Mouse (Mus musculus) retina, embryonic 14.5 days (tissue): ENCODE measurements around the gene Ank3.

ENCODE experiments used
- DNase-seq: peaks from one replicate; pipeline ENCODE4 v3.0.0-alpha.2; 2015; ENCODE audit warnings: low spot score

Gene Ank3

GRCm38 (mm10) chr10:69930503-69930902, 531.9 kb downstream of the Ank3 start:
- DNase-seq: no peak

GRCm38 (mm10) chr10:69936443-69937067, 538.0 kb downstream of the Ank3 start:
- no peak for DNase-seq

- no peak for DNase-seq
These were observed 538.8 kb downstream of the Ank3 start for GRCm38 (mm10) chr10:69937291-69937921.

GRCm38 (mm10) chr10:69939144-69939543, 540.6 kb downstream of the Ank3 start:
- no peak for DNase-seq

GRCm38 (mm10) chr10:69939966-69940365, 541.4 kb downstream of the Ank3 start:
- DNase-seq: no peak

GRCm38 (mm10) chr10:69941001-69941400, 542.4 kb downstream of the Ank3 start:
- no peak for DNase-seq

- DNase-seq: no peak
These were observed 546.3 kb downstream of the Ank3 start for GRCm38 (mm10) chr10:69944845-69945244.

- no peak for DNase-seq
These were observed 547.3 kb downstream of the Ank3 start for GRCm38 (mm10) chr10:69945870-69946269.

GRCm38 (mm10) chr10:69946271-69946670, 547.7 kb downstream of the Ank3 start:
- no peak for DNase-seq

GRCm38 (mm10) chr10:69947093-69947492, 548.5 kb downstream of the Ank3 start:
- DNase-seq: no peak

GRCm38 (mm10) chr10:69950236-69950918, 551.8 kb downstream of the Ank3 start:
- DNase-seq: no peak

GRCm38 (mm10) chr10:69950919-69951236, 552.3 kb downstream of the Ank3 start:
- no peak for DNase-seq

GRCm38 (mm10) chr10:69951426-69951825, 552.9 kb downstream of the Ank3 start:
- DNase-seq: no peak

GRCm38 (mm10) chr10:69952316-69952715, 553.7 kb downstream of the Ank3 start:
- DNase-seq: no peak

- DNase-seq: no peak
These were observed 556.2 kb downstream of the Ank3 start for GRCm38 (mm10) chr10:69954657-69955267.

- no peak for DNase-seq
These were observed 563.7 kb downstream of the Ank3 start for GRCm38 (mm10) chr10:69962226-69962625.

- DNase-seq: no peak
These were observed 564.4 kb downstream of the Ank3 start for GRCm38 (mm10) chr10:69962976-69963375.

- DNase-seq: peak; percentile 76
These were observed 566.0 kb downstream of the Ank3 start for GRCm38 (mm10) chr10:69964611-69965010.

- DNase-seq: no peak
These were observed 566.5 kb downstream of the Ank3 start for GRCm38 (mm10) chr10:69965085-69965484.

- DNase-seq: no peak
These were observed 569.4 kb downstream of the Ank3 start for GRCm38 (mm10) chr10:69967994-69968393.

- DNase-seq: no peak
These were observed 581.1 kb downstream of the Ank3 start for GRCm38 (mm10) chr10:69979636-69980035.

GRCm38 (mm10) chr10:69981386-69982097, 583.0 kb downstream of the Ank3 start:
- no peak for DNase-seq
